Mouse (Mus musculus) layer of hippocampus, adult 9-10 months (tissue): ENCODE data around the gene Ldb2.

Experiments used
- DNase-seq: peaks from one replicate; pipeline ENCODE4 v3.0.0; 2022; ENCODE audit warnings: low spot score

The Ldb2 gene

DNA sequence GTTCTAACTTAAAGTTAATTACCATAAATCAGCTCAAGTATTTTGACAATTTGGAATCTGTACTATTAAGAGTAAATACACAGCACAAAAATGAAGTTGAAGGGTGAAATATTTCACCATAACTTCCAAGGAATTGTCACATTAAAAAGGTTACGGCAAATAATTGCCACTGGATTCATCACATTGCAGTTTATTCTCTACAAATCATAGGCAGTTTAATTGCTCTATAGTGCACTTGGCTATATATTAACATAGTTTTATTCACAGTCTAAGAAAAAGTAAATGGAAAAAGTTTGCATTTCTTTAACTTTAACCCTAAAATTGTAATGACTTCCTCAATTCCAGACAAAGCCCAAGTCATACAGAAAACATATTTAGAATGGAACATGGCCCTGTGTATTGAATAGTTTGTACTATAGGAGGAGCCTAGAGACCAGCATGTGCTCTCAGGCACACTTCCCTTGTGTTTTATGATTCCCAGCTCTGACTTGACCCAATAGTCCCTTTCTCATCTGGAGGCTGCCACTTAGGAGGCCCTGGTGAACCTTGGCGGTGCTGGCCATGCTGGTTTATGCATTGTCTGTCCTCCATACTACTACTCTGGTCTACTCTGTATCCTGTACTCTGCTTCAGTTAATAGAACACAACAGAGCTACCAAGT is 255.9 kb downstream of the Ldb2 start:
- no peak for DNase-seq

DNA sequence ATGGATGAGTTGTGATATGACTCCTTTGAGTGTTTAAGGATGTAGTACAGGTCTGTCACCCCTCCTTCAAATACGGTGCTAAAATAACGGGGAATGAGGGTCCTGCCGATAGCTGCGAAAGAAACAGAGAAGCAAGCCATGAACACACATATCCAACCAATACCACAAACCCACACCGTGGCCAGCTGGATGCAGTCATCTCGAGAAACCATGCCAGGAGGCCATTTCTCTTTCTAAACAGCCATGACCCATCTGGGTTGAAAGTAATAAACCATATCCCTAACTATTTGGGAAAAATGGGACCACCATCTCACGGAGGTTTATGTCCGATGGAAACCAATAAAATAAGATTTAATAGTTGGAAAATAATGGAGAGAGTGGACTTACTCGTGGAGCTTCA is 257.7 kb downstream of the Ldb2 start:
- no peak for DNase-seq

DNA sequence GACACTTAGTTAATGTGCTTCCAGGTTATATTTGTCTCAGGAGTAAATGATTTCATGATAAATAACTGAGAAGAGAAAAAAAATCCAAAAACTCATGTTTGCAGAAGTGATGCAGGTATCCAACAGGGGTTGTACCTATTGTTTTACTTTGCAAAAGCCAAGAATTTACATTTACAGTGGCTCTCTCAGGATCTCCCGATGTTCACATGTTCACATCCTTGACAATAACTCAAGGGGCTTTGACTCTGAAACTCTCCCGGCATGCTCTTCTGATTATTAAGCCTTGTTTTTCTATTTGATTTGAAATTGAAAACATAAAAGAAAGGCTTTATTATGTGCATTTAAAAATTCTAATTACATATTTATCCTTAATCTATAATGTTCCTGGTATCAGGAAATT is 260.8 kb downstream of the Ldb2 start:
- DNase-seq = no peak

DNA sequence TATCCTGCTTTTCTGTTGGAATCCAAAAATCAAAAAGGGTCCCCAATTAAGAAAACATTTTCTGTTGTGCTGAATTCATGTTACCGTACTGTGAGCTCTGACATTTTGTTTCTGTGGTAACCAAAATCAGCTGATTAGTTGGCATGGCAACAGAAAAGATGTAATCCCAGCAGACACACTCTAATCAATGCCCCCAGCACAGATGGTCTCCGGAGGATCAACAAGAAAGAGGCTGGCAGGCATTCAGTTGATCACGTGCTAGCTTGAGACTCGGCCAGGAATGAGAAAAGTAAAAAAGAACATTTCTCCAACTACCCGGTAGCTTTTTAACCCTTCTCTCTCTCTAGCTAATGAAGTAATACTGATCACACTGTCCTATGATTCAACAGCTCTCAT is 261.5 kb downstream of the Ldb2 start:
- DNase-seq = peak; percentile 92

DNA sequence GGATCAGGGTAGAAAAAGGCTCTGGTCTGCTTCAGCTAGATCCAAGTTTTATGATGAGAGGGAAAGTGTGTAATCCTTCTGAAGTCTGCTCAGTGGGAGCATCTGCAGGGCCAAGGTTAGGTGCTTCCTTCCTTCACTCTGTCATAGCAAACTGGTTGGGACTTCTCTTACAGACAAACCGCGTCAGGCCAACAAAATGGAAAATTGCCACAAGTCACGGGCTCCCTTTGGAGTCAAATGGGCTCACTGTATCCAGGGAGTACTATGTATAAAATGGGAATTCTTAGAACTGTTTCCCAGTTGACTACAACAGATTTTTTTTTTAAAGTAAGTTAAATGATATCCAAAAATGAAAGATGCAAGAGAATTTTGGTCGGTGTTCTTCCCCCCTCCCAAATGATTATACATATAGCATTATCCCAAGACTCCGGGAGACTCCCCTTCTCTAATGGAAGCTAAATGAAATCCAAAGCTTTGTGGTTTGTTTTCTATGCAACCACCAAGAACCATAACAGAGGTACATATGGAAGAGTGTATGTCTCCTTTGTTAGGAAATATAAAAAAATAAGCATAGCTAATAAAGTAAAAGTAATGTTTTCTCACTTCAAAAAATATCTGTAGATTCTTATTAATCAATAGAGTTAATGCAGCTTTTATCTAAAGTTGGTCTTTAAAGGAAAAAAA is 262.0 kb downstream of the Ldb2 start:
- no peak for DNase-seq

DNA sequence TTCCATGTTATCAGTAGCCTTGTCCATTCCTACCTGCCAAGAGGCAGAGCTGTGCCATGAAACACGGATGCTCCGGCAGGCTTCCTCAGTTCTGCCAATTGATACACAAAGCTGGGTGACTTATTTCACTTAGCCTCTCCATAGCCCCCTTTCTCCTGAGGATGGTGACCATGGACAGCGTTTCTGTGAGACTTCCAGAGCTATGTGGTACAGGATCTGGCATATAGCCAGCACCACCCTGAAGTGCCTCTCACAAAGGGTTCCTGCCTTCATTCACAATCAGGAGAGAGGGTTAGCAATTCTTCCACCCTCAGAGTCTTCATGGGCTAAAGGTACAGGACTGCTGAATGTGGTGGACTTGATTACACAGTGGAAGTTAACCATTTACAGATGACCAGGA is 270.0 kb downstream of the Ldb2 start:
- DNase-seq = no peak

DNA sequence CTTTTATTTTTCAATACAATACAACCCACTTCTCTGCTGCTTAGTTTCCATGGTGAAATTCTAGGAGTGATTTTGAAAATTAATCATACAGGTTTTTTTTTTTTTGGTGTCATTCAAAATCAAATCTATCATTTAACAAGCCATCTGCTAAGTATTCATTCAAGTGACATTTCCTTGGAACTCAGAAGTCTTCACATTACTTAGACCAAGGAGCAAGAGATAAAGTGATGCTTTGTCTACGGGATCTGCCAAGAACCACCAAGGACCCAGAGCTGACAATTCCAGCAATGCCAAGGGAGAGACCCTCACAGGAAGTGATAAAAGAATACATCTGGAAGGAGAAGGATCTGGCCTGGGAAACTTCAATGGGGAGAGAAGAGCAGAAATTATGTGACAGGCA is 270.5 kb downstream of the Ldb2 start:
- DNase-seq = no peak

DNA sequence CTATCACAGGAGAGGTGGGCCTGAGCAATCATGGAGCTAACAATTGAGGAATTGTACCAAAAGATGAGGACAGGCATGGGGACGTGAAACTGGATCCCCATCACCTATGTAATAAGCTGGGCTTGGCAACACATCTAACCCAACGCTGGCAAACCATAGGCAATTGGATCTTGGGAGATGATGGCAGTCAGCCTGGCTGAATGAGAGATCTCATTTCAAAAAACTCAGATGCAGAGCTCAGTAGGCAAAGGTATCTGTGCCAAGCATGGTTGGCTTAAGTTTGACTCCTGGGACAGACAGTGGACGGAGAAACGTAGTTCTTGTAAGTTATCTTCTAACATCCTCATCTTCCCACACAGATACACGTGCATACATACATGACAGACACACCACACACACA is 294.3 kb downstream of the Ldb2 start:
- DNase-seq = no peak

DNA sequence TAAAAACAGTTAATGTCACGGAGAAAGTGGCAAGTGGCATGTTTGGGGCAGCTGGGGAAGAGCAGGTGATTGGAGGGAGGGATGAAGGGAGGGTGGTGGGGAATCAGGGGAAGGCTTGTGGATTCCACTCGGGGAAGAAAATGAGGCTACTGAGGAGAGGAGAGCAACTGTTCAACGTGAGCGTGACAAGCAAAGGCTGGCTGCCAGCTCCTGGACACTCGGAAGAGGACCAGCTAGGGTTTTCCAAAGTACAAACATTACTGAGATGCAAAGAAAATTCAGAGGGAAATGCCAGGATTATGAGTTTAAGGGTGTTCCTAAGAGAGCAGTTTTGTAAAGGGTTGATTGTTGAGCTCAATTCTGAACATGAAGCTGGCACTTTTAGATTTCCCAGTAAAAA is 294.7 kb downstream of the Ldb2 start:
- DNase-seq = no peak

DNA sequence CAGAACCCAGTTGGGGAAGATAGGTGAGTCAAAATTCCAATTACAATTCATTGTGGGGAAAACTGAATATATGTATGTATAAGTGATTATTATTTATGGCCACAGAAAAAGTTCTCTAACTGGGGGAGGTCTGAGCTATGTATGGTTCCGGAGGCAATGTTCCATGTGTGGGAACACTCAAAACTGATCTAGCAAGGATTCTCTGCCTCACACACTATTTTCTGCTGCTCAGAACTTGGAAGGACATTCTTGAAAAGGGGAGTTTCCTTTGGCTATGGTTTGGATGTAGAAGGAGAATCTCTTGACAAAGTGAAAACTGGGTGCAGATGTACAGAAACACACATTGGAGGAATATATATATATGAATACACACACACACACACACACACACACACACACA is 301.3 kb downstream of the Ldb2 start:
- DNase-seq = no peak

DNA sequence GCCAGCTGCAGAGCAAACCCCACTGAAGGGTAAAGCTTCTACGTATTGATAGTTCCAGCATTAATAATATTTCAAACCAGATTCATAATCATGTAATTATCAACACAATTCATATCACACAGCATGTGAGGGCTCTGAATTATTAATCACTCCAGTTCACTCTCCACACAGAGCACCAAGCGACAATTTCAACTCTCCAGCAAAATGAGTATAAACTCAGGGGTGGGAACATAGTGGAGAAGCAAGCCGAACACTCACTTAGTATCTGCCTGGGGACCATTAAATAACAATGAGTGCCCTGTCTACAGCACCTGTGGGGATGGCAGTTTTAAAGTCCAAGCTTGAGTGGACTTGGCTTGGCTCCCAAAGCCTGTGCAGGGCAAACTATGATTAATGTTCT is 302.6 kb downstream of the Ldb2 start:
- DNase-seq = no peak

DNA sequence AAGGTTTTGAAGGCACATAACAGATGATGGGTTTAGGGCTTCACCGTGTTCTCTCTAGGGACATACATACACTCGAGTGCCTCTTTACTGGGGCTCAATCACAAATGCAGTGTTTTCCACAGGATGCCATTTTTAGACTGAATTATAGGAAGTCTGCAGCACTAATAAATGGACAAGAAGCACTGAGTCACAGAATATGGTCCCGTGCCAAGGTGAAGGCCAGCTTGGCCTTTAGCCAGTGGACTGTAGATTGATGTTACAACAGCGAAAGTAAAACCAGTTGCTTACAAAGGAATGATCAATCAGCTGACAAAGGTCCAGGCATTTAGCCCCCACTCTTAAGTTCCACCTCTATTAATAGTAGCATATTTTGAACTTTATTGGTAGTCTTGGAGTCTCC is 304.4 kb downstream of the Ldb2 start:
- DNase-seq = no peak

DNA sequence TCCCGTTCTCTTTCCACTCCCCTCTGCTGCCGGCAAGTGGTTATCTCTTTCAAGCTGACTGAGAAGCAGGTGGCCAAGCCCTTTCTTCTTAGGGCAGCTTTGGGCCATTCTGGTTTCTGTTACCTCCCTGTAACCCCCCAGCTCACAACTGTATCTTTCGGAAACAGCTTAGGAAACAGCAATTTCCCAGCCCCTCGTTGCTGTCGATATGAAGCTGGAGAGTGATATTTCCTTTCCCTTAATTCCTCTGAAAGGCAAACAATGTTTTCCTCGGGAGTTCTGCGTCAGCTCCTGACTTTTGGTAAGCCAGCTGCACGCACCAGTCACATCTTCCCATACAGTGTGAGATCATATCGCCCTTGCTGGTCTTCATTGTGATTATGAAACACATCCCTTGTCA is 305.3 kb downstream of the Ldb2 start:
- DNase-seq = no peak

DNA sequence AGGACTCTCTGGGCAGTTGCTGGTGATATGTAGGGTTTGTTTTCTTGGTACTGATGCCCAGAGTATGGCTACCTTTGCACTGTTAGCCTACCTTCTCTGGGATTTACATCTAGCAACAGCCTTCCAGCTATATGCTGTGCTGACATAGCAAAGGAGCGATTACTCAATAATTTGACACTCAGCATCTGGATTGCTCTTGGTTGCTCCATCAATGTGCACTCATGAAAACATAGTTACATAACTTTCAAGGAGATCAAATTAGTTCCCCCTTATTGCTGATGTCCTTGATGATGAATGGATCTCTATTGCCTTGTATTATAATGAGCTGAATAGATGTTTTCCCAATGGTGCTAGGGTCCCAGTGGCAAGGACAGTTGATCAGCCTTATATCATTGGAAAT is 308.0 kb downstream of the Ldb2 start:
- DNase-seq = no peak

DNA sequence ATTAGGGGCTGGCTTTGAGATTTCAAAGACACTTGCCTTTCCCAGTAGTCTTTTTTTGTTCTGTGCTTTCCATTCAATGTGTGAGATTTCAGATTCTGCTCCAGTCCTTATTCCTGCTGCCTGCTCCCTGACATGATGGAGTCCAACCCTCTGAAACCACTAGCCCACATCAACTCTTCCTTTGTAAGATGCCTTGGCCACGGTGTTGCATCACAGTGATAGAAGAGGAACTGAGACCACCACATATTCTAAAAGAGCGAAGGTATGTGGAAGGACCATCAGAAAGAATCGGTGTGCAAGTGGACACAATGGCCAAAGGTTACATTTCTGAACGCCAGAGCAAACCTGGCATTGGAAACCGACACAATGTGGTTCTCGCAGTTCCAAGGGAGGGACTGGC is 309.0 kb downstream of the Ldb2 start:
- DNase-seq = no peak

DNA sequence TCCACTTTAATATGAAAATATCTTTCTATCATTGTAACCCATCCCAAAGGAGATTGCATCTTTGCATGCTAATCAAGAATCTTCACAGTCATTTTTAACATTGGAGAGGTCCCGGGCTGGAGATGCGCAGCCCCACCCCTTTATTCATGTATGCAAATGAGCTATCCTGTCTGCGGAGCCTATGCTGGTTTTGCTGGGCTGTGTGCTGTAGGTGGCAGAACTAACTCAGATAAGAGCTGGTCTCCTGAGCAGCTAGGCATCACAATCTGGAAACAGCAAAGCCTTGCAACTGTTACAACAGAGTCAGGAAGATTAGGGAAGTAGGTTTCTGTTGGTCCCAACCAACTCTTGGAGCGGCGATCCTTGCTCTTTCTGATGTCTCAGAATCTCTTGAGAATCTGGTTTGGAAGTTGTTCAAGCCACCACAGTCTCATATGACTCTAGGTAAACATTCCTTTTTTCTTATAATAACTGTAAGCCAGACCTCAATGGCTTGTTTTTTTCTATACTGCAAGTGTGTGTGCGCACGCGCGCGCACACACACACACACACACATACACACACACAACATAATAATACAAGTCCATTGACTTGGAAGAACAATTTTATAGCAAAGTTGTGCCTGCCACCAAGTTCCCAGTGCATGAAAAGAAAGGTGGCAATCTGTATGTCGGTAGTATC is 315.9 kb downstream of the Ldb2 start:
- DNase-seq = peak; percentile 26

DNA sequence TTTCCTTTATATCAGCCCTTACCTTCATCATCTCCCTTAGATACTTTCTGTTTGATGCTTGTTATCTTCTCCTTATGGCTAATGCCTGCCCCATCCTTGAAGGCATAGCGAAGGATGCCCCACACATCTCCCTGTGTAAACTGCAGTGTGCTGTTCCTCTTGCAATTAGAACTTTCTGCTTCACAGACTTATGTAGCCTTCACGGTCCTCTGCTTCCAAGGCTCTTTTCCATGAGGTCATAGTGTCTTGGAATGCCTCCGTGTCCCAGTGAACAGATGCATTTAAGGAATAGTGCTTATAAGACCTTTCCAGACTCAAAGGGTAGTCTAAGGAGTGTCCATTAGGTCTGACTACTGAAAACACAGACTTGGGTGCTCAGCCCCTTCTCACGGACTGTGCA is 318.1 kb downstream of the Ldb2 start:
- no peak for DNase-seq

DNA sequence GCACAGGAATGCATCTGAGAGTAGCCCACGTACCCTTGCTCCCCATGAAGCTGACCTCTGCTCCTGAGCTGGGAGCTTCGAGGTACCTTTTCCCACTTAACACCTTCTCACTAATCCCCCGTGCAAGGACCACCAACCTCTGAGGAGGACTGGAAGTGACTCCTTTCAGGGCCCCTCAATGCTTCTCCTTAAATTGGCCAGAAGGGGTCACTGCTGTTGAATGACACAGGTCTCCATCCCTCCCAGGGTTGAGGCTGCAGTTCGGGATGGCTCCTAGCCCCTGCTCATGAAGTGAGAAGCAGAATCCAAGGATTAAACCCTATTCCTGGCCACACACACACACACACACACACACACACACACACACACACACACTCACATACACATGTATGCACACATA is 323.1 kb downstream of the Ldb2 start:
- no peak for DNase-seq

DNA sequence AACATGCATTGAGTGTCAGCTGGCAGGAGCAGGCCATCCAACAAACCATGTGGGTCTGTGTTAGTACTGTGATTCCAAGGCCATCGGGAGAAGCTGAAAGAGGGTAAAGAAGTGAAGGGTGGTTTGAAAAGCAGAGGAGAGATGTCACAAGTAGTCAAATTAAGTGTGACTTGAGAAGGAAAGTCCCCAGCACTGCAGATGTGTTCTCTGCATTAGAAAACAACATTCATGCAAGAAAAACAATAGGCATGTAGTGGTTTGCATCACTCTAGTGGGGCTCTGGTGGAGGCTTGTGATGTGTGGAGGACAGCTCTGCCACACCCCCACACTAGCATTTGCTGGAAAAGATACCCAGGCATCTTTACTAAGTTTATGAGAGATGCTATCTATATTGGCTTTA is 323.9 kb downstream of the Ldb2 start:
- DNase-seq = no peak

DNA sequence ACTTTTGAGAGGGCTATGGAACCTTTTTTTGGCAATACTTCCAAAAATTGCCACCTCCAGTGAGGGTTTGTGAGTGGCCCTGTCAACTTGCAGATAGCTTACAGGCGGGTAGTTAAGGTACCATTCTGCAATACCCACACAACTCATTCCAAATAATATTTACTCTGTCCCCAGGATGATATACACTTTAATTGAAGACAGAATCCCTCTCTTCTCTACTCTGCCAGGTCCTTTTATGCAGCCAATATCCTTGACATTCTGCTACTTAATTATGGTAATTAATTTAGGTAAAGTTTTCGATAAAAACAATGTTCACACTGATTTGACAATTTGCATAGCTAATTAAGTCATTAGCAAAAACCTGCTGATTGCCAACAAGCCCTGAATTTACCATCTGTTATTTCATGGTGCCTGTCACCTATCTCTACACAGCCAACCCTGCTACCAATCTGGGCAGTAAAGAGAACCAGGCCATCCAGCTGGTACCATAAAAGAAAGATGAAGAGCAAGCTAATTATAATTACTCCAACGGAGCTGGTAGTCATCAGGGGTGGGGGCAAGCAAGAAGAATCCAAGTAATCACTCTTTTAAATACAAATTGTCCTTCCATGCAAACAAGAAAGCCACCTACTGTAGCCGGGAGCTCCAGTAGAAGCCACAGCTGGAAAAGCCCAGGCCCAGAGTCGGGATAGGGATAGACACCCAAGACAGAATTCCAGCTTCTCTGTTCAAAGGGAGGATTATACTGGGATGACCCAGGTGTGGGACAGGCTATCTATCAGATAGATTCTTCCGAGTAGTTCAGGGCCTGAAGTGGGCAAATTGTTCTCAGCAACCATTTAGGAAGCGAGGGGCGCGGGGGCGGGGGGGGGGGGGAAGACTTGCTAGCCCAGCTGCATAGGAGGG is 325.4 kb downstream of the Ldb2 start:
- DNase-seq = no peak

DNA sequence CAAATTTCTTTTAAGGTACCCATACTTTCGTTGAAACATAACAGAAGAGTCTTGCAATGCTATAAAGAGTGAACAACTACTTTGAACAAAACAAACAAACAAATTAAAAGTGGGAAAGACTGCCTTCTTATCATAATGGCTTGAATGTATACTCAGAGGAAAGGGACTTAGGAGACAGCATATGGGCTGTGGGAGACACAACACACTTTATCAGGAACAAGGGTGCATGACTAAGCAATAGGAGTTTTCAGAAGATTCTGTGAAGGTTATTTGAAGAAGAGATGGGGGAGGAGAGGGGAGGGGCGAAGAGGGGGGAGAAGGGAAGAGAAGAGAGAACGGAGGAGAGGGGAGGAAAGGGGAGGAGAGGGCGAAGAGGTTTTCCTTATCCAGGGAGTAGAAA is 334.2 kb downstream of the Ldb2 start:
- no peak for DNase-seq
